Mouse (Mus musculus) heart, adult 18-20 months (tissue): ENCODE measurements around the gene Col7a1. TPM values are rescaled to one million over a fixed set of nuclear protein-coding genes. Genes with fewer than 3 reads are reported as not detected.

Experiments used
- DNase-seq, 2 experiments: peaks; one replicate each; pipeline ENCODE4 v3.0.0; 2021 to 2022; ENCODE audit warnings: mixed read lengths in 1 of 2
- microRNA-seq, 2 experiments: library from miRNA; unstranded; fragments of <30 nt; microRNA quantifications; one replicate each; pipeline ENCODE4 v1.2.0; 2022
- total RNA-seq, 2 experiments: library from RNA; stranded (reverse); gene quantifications; 2 replicates each; pipeline ENCODE4 v1.2.3; 2021

Col7a1 gene
- total RNA-seq, 2 experiments from 2014 or later, result 0.31 to 0.60 TPM

- peak in 1 of 2 experiments; percentile 45 for DNase-seq
Observed at GRCm38 (mm10) chr9:109022866-109023685, 69.7 kb downstream of the Col7a1 start.

DNA sequence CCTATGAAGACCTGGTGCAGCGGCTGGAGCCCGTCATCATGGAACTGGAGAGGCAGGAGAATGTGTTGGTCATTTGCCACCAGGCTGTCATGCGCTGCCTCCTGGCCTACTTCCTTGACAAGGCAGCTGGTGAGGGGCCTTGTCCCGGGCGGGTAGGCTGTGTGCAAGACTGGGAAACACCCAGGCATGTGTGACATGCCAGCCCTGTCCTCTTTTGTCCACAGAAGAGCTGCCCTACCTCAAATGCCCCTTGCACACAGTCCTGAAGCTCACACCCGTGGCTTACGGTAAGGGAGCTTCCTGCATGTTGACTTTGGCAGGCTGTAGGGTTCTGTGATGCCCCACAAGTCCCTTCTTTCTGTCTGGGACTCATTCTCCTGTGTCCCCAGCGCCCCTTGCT lies 74.1 kb downstream of the Col7a1 start:
- DNase-seq, result peak; percentile 60 to 61

GRCm38 (mm10) chr9:109028421-109028820 lies 75.0 kb downstream of the Col7a1 start:
- DNase-seq, result no peak

DNA sequence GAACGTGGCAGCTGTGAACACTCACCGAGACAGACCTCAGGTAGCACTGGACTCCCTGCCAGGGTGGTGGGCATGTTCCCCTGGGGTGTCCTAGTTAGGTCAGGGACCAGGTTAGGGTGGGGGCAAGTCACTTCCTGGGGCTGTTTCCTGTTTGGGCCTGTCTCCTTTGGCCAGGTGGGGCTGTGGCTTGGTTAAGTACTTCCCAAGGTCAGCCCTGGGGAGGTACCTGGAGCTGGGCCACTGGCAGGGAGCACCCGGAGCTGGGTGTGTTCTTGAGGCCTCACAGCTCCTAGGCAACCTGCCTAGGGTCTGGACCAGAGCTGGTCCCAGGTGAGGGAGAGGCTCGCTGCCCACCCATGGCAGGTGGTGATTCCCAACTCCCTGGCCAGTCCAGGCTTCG lies 75.5 kb downstream of the Col7a1 start:
- no peak for DNase-seq

- no peak for DNase-seq
Observed at GRCm38 (mm10) chr9:109030312-109030711, 76.9 kb downstream of the Col7a1 start.

GRCm38 (mm10) chr9:109031001-109031400 lies 77.6 kb downstream of the Col7a1 start:
- no peak for DNase-seq

DNA sequence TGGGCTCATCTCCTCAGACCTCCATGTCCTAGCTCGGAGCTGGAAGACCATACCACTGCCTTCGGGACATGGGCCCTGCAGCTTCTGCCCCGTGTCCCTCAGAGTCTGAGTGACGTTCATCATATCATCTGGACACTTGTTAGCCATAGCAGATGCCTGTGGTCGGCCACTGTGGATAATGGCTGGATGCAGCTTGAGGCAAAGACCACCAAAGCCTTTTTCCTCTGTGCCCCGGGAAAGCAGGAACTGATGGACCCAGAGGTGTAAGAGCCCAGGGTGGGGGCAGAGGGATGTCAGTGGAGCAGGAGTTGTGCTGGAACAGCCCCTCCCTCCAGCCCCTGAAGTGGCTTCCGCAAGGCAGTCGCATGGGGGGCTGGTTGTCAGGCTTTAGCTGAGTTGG lies 78.3 kb downstream of the Col7a1 start:
- no peak for DNase-seq

DNA sequence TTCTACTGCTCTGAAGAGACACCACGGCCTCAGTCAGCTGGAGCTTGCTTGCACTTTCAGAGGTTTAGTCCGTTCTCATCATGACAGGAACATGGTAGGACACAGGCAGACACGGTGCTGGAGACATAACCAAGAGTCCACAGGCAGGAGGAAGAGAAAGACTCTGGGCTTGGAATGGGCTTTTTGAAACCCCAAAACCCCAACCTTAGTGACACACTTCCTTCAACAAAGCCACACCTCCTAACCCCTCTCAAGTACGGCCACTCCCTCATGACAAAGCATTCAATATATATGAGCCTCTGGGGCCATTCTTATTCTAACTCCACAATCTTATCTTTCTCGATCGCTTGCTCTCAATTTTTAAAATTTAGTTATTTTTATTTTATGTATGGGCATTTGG lies 79.0 kb downstream of the Col7a1 start:
- no peak for DNase-seq

Small RNA genes lying within 50 kb of the gene (microRNA-seq; reads per million reads assigned to microRNA genes)
- gene Mir711, result 0 reads per million in 2 experiments

Other genes starting within 250 kb of the Col7a1 start
- 10 to 100 TPM; 16.7 to 24.8 TPM for gene Ip6k2, start 169.8 kb upstream of the Col7a1 start, total RNA-seq
- gene Nckipsd, start 145.2 kb upstream of the Col7a1 start, total RNA-seq, result 1 to 10 TPM; 8.6 to 9.6 TPM
- gene Celsr3, start 127.3 kb upstream of the Col7a1 start, total RNA-seq, result under 1 TPM in 1 of 2 experiments, not detected in 1; 0.03 TPM
- gene Slc26a6, start 100.3 kb upstream of the Col7a1 start, total RNA-seq, result 10 to 100 TPM; 19.6 to 19.8 TPM
- not detected for gene Tmem89, start 39.0 kb upstream of the Col7a1 start, total RNA-seq
- 1,000 to 10,000 TPM; 2,230 to 2,333 TPM for gene Uqcrc1, start 17.0 kb upstream of the Col7a1 start, total RNA-seq
- not detected for gene Ucn2, start 32.4 kb downstream of the Col7a1 start, total RNA-seq
- 1 to 10 TPM; 1.3 to 1.6 TPM for gene Pfkfb4, start 38.2 kb downstream of the Col7a1 start, total RNA-seq
- gene Shisa5, start 85.0 kb downstream of the Col7a1 start, total RNA-seq, result 10 to 100 TPM; 31.4 to 55.0 TPM
- gene Trex1, start 106.1 kb downstream of the Col7a1 start, total RNA-seq, result 10 to 100 TPM; 13.6 to 17.2 TPM
- 1 to 10 TPM; 8.1 to 9.8 TPM for gene Atrip, start 120.5 kb downstream of the Col7a1 start, total RNA-seq
- 10 to 100 TPM; 11.4 to 14.3 TPM for gene Ccdc51, start 128.9 kb downstream of the Col7a1 start, total RNA-seq
- gene Tma7, start 129.0 kb downstream of the Col7a1 start, total RNA-seq, result 100 to 1,000 TPM; 214 to 228 TPM
- gene Plxnb1, start 141.8 kb downstream of the Col7a1 start, total RNA-seq, result 10 to 100 TPM; 21.1 to 21.5 TPM
- not detected for gene Fbxw21, start 208.5 kb downstream of the Col7a1 start, total RNA-seq
- gene Fbxw13, start 242.4 kb downstream of the Col7a1 start, total RNA-seq, result not detected